Mouse (Mus musculus): Measurements from ENCODE around the gene Blvrb.

GRCm38 (mm10) chr7:27471390-27472120 is 23.8 kb downstream of the Blvrb start:
- TF ChIP-seq CTCF (IDR thresholded peaks at IDR 0.05; ENCODE audit: low read depth, low read length) (no peak), GATA1 (IDR thresholded peaks at IDR 0.05; ENCODE audit: borderline replicate concordance, low read length) (no peak), TAL1 (conservative IDR thresholded peaks at IDR 0.05; ENCODE audit: low read depth, low read length) (no peak)

Data from G1E (cell line).